Mouse (Mus musculus) forebrain, embryonic 12.5 days (tissue): ENCODE measurements at regions not wholly inside any gene's neighbourhood (a gene's known extent, or its start where the extent isn't known, plus 50 kb on each side); places are given as distances from the start of the nearest gene placed in this dataset.

Source experiments
- ATAC-seq: fragments of 200-750 bp; cut with Nextera tagmentation; 2 replicates; pipeline ENCODE4 v1.8.0; 2017; ENCODE audit warnings: moderate TSS enrichment; ENCODE audit not compliant: low FRiP score
- H3K27ac ChIP-seq: fragments of 300-500 bp; sonication (generic); 2 replicates; pipeline ENCODE4 v1.5.1; 2016; ENCODE audit warnings: mild to moderate bottlenecking
- H3K27me3 ChIP-seq: fragments of 300-500 bp; sonication (generic); 2 replicates; pipeline ENCODE4 v1.6.1; 2016; ENCODE audit warnings: mild to moderate bottlenecking
- H3K36me3 ChIP-seq: fragments of 300-500 bp; sonication (generic); replicated peaks from 2 replicates; pipeline ENCODE4 v1.6.1; 2016; ENCODE audit warnings: mild to moderate bottlenecking
- H3K4me1 ChIP-seq: fragments of 300-500 bp; sonication (generic); 2 replicates; pipeline ENCODE4 v1.6.1; 2016
- H3K4me2 ChIP-seq: fragments of 300-500 bp; sonication (generic); 2 replicates; pipeline ENCODE4 v1.6.1; 2016; ENCODE audit warnings: mild to moderate bottlenecking, moderate library complexity
- H3K4me3 ChIP-seq: fragments of 300-500 bp; sonication (generic); replicated peaks from 2 replicates; pipeline ENCODE4 v1.5.1; 2016; ENCODE audit warnings: mild to moderate bottlenecking
- H3K9ac ChIP-seq: fragments of 300-500 bp; sonication (generic); 2 replicates; pipeline ENCODE4 v1.6.1; 2016; ENCODE audit warnings: mild to moderate bottlenecking
- H3K9me3 ChIP-seq: fragments of 300-500 bp; sonication (generic); 2 replicates; pipeline ENCODE4 v1.6.1; 2016
- WGBS: fragments of 180-500 bp; shearing (Covaris S2); methylation state at CpG from one replicate; pipeline ENCODE4 v1.1.7; 2016; 5-methylcytosine and 5-hydroxymethylcytosine counted together

GRCm38 (mm10) chr12:16012081-16012480, 195.4 kb upstream of the Trib2 start:
- WGBS, result 74% methylated on average over 4 of the region's 4 CpGs
- Histone ChIP-seq H3K9me3 (no peaks in the 10 kb centered on the region), H3K36me3 (no peaks in the 10 kb centered on the region), H3K4me3 (no peak overlapping the region), H3K27me3 (no peaks in the 10 kb centered on the region), H3K9ac (no peak overlapping the region), H3K4me1 (peaks cover 11% of the 10 kb centered on the region), H3K27ac (no peak overlapping the region), H3K4me2 (no peak overlapping the region)
- ATAC-seq, result no peak

- WGBS, result 69% methylated on average over 10 of the region's 10 CpGs
- Histone ChIP-seq H3K36me3 (no peaks in the 10 kb centered on the region), H3K27me3 (no peaks in the 10 kb centered on the region), H3K9me3 (no peaks in the 10 kb centered on the region), H3K9ac (no peak overlapping the region), H3K27ac (no peak overlapping the region), H3K4me3 (no peak overlapping the region), H3K4me1 (peaks cover 11% of the 10 kb centered on the region), H3K4me2 (no peak overlapping the region)
- ATAC-seq, result no peak
Observed at GRCm38 (mm10) chr12:16009822-16010620, 193.3 kb upstream of the Trib2 start.

GRCm38 (mm10) chr12:16008763-16009515, 192.2 kb upstream of the Trib2 start:
- Histone ChIP-seq H3K36me3 (no peaks in the 10 kb centered on the region), H3K9ac (no peak overlapping the region), H3K9me3 (no peaks in the 10 kb centered on the region), H3K4me2 (no peak overlapping the region), H3K4me1 (peaks cover 11% of the 10 kb centered on the region), H3K27ac (no peak overlapping the region), H3K27me3 (no peaks in the 10 kb centered on the region), H3K4me3 (no peak overlapping the region)
- no peak for ATAC-seq
- WGBS, result 29% methylated on average over 3 of the region's 3 CpGs

- WGBS, result 82% methylated on average over 4 of the region's 4 CpGs
- Histone ChIP-seq H3K4me1 (peaks cover 11% of the 10 kb centered on the region), H3K9ac (no peak overlapping the region), H3K36me3 (no peaks in the 10 kb centered on the region), H3K4me2 (no peak overlapping the region), H3K27me3 (no peaks in the 10 kb centered on the region), H3K4me3 (no peak overlapping the region), H3K9me3 (no peaks in the 10 kb centered on the region), H3K27ac (no peak overlapping the region)
- ATAC-seq, result no peak
Observed at GRCm38 (mm10) chr12:16008261-16008660, 191.5 kb upstream of the Trib2 start.

GRCm38 (mm10) chr12:16006688-16007087, 190.0 kb upstream of the Trib2 start:
- Histone ChIP-seq H3K36me3 (no peaks in the 10 kb centered on the region), H3K27me3 (no peaks in the 10 kb centered on the region), H3K4me2 (no peak overlapping the region), H3K4me3 (no peak overlapping the region), H3K9me3 (no peaks in the 10 kb centered on the region), H3K4me1 (peaks cover 9% of the 10 kb centered on the region), H3K27ac (no peak overlapping the region), H3K9ac (no peak overlapping the region)
- no peak for ATAC-seq
- WGBS, result 93% methylated on average over 5 of the region's 5 CpGs

- Histone ChIP-seq H3K9ac (no peak overlapping the region), H3K9me3 (no peaks in the 10 kb centered on the region), H3K4me1 (peaks cover 9% of the 10 kb centered on the region), H3K27me3 (no peaks in the 10 kb centered on the region), H3K4me2 (no peak overlapping the region), H3K4me3 (no peak overlapping the region), H3K27ac (no peak overlapping the region), H3K36me3 (no peaks in the 10 kb centered on the region)
- 96% methylated on average over 5 of the region's 5 CpGs for WGBS
- ATAC-seq, result no peak
Observed at GRCm38 (mm10) chr12:16006286-16006685, 189.6 kb upstream of the Trib2 start.

GRCm38 (mm10) chr12:16001811-16002210, 185.1 kb upstream of the Trib2 start:
- no peaks in the 10 kb centered on the region for H3K9me3 ChIP-seq
- H3K9ac ChIP-seq, result no peak overlapping the region
- H3K4me2 ChIP-seq, result no peak overlapping the region
- H3K4me3 ChIP-seq, result no peak overlapping the region
- H3K27ac ChIP-seq, result no peak overlapping the region
- no peaks in the 10 kb centered on the region for H3K27me3 ChIP-seq
- no peaks in the 10 kb centered on the region for H3K36me3 ChIP-seq
- WGBS, result 92% methylated on average over 7 of the region's 7 CpGs
- H3K4me1 ChIP-seq, result no peaks in the 10 kb centered on the region
- ATAC-seq, result no peak

GRCm38 (mm10) chr12:16001225-16001624, 184.5 kb upstream of the Trib2 start:
- no peak overlapping the region for H3K27ac ChIP-seq
- H3K4me1 ChIP-seq, result no peaks in the 10 kb centered on the region
- no peaks in the 10 kb centered on the region for H3K27me3 ChIP-seq
- H3K9ac ChIP-seq, result no peak overlapping the region
- H3K4me3 ChIP-seq, result no peak overlapping the region
- no peak overlapping the region for H3K4me2 ChIP-seq
- no peak for ATAC-seq
- no peaks in the 10 kb centered on the region for H3K9me3 ChIP-seq
- WGBS, result 93% methylated on average over 5 of the region's 5 CpGs
- H3K36me3 ChIP-seq, result no peaks in the 10 kb centered on the region

- H3K27ac ChIP-seq, result no peak overlapping the region
- no peak for ATAC-seq
- H3K4me3 ChIP-seq, result no peak overlapping the region
Observed at GRCm38 (mm10) chr12:15998331-15998730, 181.6 kb upstream of the Trib2 start.

GRCm38 (mm10) chr12:15993866-15994265, 177.1 kb upstream of the Trib2 start:
- H3K36me3 ChIP-seq, result no peaks in the 10 kb centered on the region
- H3K9me3 ChIP-seq, result no peaks in the 10 kb centered on the region
- 96% methylated on average over 3 of the region's 3 CpGs for WGBS
- H3K4me1 ChIP-seq, result no peaks in the 10 kb centered on the region
- no peak overlapping the region for H3K4me3 ChIP-seq
- no peak overlapping the region for H3K9ac ChIP-seq
- H3K27me3 ChIP-seq, result no peaks in the 10 kb centered on the region
- no peak for ATAC-seq
- no peak overlapping the region for H3K4me2 ChIP-seq
- no peak overlapping the region for H3K27ac ChIP-seq

More at GRCm38 (mm10) chr12:15998331-15998730, 181.6 kb upstream of the Trib2 start:
- Histone ChIP-seq H3K9ac (no peak overlapping the region), H3K27me3 (no peaks in the 10 kb centered on the region), H3K36me3 (no peaks in the 10 kb centered on the region), H3K9me3 (no peaks in the 10 kb centered on the region), H3K4me2 (no peak overlapping the region), H3K4me1 (no peaks in the 10 kb centered on the region)

GRCm38 (mm10) chr12:15986351-15986750, 169.6 kb upstream of the Trib2 start:
- H3K4me2 ChIP-seq, result no peak overlapping the region
- ATAC-seq, result no peak
- H3K27me3 ChIP-seq, result no peaks in the 10 kb centered on the region
- H3K9ac ChIP-seq, result no peak overlapping the region
- H3K4me1 ChIP-seq, result no peaks in the 10 kb centered on the region
- no peak overlapping the region for H3K27ac ChIP-seq
- H3K4me3 ChIP-seq, result no peak overlapping the region
- no peaks in the 10 kb centered on the region for H3K9me3 ChIP-seq
- no peaks in the 10 kb centered on the region for H3K36me3 ChIP-seq

- H3K4me3 ChIP-seq, result no peak overlapping the region
- H3K27me3 ChIP-seq, result no peaks in the 10 kb centered on the region
- no peak overlapping the region for H3K4me2 ChIP-seq
- H3K27ac ChIP-seq, result no peak overlapping the region
- no peaks in the 10 kb centered on the region for H3K36me3 ChIP-seq
- H3K9me3 ChIP-seq, result no peaks in the 10 kb centered on the region
- no peak overlapping the region for H3K9ac ChIP-seq
- no peak for ATAC-seq
- no peaks in the 10 kb centered on the region for H3K4me1 ChIP-seq
- 77% methylated on average over 2 of the region's 2 CpGs for WGBS
Observed at GRCm38 (mm10) chr12:15985649-15986048, 168.9 kb upstream of the Trib2 start.
